Mouse (Mus musculus) testis, adult 2 months (tissue): ENCODE data around the gene Mtfr2.

Experiments
- CTCF ChIP-seq: fragments of 200-500 bp; IDR thresholded peaks from 2 replicates; pipeline ENCODE4 v1.5.1; 2012; ENCODE audit warnings: low read depth, mild to moderate bottlenecking, inconsistent platforms, low read length, moderate library complexity; ENCODE audit not compliant: control insufficient read depth, insufficient read depth, insufficient replicate concordance
- POLR2A ChIP-seq: fragments of 200-500 bp; IDR thresholded peaks from 2 replicates; pipeline ENCODE4 v1.6.1; 2012; ENCODE audit warnings: low read depth, mild to moderate bottlenecking, inconsistent platforms, low read length, moderate library complexity; ENCODE audit not compliant: control insufficient read depth

- TF ChIP-seq CTCF (peak; percentile 23; the same call in 1 of the 2 replicates), POLR2A (no peak)
These were observed 24.5 kb downstream of the Mtfr2 start for GRCm38 (mm10) chr10:20372046-20372445.
